Mouse (Mus musculus) forebrain, embryonic 13.5 days (tissue): ENCODE measurements at regions not wholly inside any gene's neighbourhood (a gene's known extent, or its start where the extent isn't known, plus 50 kb on each side); places are given as distances from the start of the nearest gene placed in this dataset.
A peak's percentile ranks its signal among the peaks of the same experiment; 100 is the strongest.

Experiments used
- ATAC-seq: fragments of 200-750 bp; cut with Nextera tagmentation; 2 replicates; pipeline ENCODE4 v1.8.0; 2017
- H3K27ac ChIP-seq: fragments of 300-500 bp; sonication (generic); 2 replicates; pipeline ENCODE4 v1.5.1; 2015; ENCODE audit warnings: inconsistent platforms, mild to moderate bottlenecking, moderate library complexity
- H3K27me3 ChIP-seq: fragments of 300-500 bp; sonication (generic); 2 replicates; pipeline ENCODE4 v1.6.1; 2015; ENCODE audit warnings: mild to moderate bottlenecking, inconsistent platforms
- H3K36me3 ChIP-seq: fragments of 300-500 bp; sonication (generic); 2 replicates; pipeline ENCODE4 v1.6.1; 2015; ENCODE audit warnings: mild to moderate bottlenecking, inconsistent platforms; ENCODE audit not compliant: poor library complexity, severe bottlenecking
- H3K4me1 ChIP-seq: fragments of 300-500 bp; sonication (generic); 2 replicates; pipeline ENCODE4 v1.6.1; 2015; ENCODE audit warnings: inconsistent platforms
- H3K4me2 ChIP-seq: fragments of 300-500 bp; sonication (generic); 2 replicates; pipeline ENCODE4 v1.6.1; 2015; ENCODE audit warnings: inconsistent platforms, mild to moderate bottlenecking, moderate library complexity
- H3K4me3 ChIP-seq: fragments of 300-500 bp; sonication (generic); 2 replicates; pipeline ENCODE4 v1.5.1; 2015; ENCODE audit warnings: mild to moderate bottlenecking, inconsistent platforms
- H3K9ac ChIP-seq: fragments of 300-500 bp; sonication (generic); 2 replicates; pipeline ENCODE4 v1.6.1; 2015; ENCODE audit warnings: mild to moderate bottlenecking, inconsistent platforms
- H3K9me3 ChIP-seq: fragments of 300-500 bp; sonication (generic); replicated peaks from 2 replicates; pipeline ENCODE4 v1.6.1; 2016; ENCODE audit warnings: inconsistent platforms
- WGBS: fragments of 180-500 bp; shearing (Covaris S2); methylation state at CpG from one replicate; pipeline ENCODE4 v1.1.7; 2015; 5-methylcytosine and 5-hydroxymethylcytosine counted together

DNA sequence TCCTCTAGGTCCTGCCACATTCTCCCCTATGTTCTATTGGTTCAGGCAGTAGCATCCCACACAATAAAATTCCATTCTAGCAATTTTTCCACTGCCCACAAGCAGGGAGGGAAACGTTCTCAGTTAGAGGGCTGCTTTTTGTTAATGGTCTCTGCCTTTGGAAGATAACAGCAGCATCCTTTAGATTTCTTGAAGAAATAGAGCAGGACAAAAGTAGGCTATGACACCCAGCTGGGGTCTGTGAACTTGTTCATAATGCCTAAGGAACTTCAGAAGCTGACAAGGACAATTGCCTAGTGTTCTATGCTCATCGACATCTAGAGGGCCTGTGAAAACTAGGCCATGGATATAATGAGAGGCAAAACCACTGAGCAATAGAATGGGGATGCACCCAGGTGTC lies 174.2 kb upstream of the Ercc4 start:
- Histone ChIP-seq H3K4me3 (no peak overlapping the region), H3K9me3 (no peaks in the 10 kb centered on the region), H3K4me1 (no peaks in the 10 kb centered on the region), H3K27me3 (no peaks in the 10 kb centered on the region), H3K36me3 (no peaks in the 10 kb centered on the region), H3K9ac (no peak overlapping the region), H3K4me2 (no peak overlapping the region), H3K27ac (no peak overlapping the region)
- no peak for ATAC-seq
- 57% methylated on average over 2 of the region's 2 CpGs for WGBS

- 90% methylated on average over 2 of the region's 2 CpGs for WGBS
- no peaks in the 10 kb centered on the region for H3K27me3 ChIP-seq
- no peaks in the 10 kb centered on the region for H3K4me1 ChIP-seq
- no peaks in the 10 kb centered on the region for H3K36me3 ChIP-seq
- H3K9me3 ChIP-seq: no peaks in the 10 kb centered on the region
- H3K4me3 ChIP-seq: no peak overlapping the region
- H3K4me2 ChIP-seq: no peak overlapping the region
- H3K9ac ChIP-seq: no peak overlapping the region
- no peak for ATAC-seq
- H3K27ac ChIP-seq: no peak overlapping the region
Observed at GRCm38 (mm10) chr16:12936571-12936970, 172.9 kb upstream of the Ercc4 start.

- no peak for ATAC-seq
- no peak overlapping the region for H3K27ac ChIP-seq
- no peak overlapping the region for H3K9ac ChIP-seq
- no peaks in the 10 kb centered on the region for H3K27me3 ChIP-seq
- 81% methylated on average over 2 of the region's 2 CpGs for WGBS
- H3K4me2 ChIP-seq: no peak overlapping the region
- no peak overlapping the region for H3K4me3 ChIP-seq
- no peaks in the 10 kb centered on the region for H3K4me1 ChIP-seq
- H3K9me3 ChIP-seq: no peaks in the 10 kb centered on the region
- H3K36me3 ChIP-seq: no peaks in the 10 kb centered on the region
Observed at GRCm38 (mm10) chr16:12938563-12938962, 170.9 kb upstream of the Ercc4 start.

DNA sequence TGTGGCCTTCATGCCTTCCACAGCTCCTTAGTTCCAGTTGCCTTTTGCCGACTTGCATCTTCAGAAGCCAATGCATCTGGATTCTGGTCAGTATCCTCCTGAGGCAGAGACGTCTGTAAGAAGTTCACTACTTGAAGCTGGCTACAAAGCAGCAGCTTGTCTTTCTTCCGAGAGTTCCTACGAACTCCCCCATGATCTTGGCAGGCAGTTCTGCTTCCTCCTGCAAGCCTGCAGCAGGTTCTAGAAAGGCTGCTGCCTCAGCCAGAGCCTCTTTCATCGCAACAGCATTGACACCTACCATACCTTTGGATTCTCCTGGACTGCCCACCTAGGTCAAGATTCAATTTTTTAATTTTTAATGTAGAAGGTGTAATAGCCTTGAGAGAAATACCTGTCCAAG lies 158.3 kb upstream of the Ercc4 start:
- Histone ChIP-seq H3K4me1 (no peaks in the 10 kb centered on the region), H3K27ac (no peak overlapping the region), H3K9me3 (no peaks in the 10 kb centered on the region), H3K27me3 (no peaks in the 10 kb centered on the region), H3K9ac (no peak overlapping the region), H3K36me3 (no peaks in the 10 kb centered on the region), H3K4me3 (no peak overlapping the region), H3K4me2 (no peak overlapping the region)
- no peak for ATAC-seq
- WGBS: 94% methylated on average over 5 of the region's 5 CpGs

DNA sequence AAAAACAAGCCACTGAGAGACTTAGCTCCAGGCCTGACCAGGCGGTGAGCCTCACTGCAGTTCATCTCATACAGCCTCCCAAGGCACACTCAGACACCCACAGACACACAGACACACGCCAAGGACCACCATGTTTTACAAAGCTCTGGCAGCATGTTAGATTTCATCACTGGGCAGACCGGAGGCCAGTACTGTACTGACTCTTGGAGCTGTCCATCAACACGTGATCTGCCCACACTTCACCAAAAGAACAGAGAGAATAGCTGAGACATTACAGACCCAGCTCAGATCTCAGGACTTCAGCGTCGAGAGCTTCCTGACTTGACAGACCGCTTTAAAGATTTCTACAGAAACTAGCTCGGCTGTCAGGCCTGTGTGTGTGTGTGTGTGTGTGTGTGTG lies 155.5 kb upstream of the Ercc4 start:
- H3K27ac ChIP-seq: no peak overlapping the region
- no peaks in the 10 kb centered on the region for H3K9me3 ChIP-seq
- 81% methylated on average over 8 of the region's 8 CpGs for WGBS
- H3K27me3 ChIP-seq: no peaks in the 10 kb centered on the region
- H3K4me3 ChIP-seq: no peak overlapping the region
- H3K4me2 ChIP-seq: no peak overlapping the region
- no peaks in the 10 kb centered on the region for H3K4me1 ChIP-seq
- no peak overlapping the region for H3K9ac ChIP-seq
- no peak for ATAC-seq
- no peaks in the 10 kb centered on the region for H3K36me3 ChIP-seq

DNA sequence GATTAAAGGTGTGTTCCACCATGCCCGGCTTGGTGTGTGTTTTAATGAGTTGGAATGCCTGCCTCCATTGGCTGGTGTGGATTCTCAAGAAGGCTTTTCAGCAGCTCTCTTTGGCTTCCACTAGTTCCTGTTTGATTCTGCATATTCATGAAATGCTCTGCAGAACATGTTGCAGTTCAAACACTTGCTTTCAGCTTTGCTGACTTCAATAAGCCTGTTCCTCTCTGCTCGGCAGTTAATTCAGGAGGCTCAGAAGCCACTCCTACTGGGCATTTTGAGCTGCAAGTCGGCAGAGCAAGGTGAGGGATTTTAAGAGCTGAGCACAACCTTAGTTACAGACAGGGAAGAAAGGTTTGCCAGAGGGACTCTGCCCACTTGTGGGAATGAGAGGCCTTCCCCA lies 153.1 kb upstream of the Ercc4 start:
- Histone ChIP-seq H3K9me3 (no peaks in the 10 kb centered on the region), H3K27ac (no peak overlapping the region), H3K4me2 (no peak overlapping the region), H3K4me3 (no peak overlapping the region), H3K9ac (no peak overlapping the region), H3K27me3 (no peaks in the 10 kb centered on the region), H3K4me1 (no peaks in the 10 kb centered on the region), H3K36me3 (no peaks in the 10 kb centered on the region)
- 50% methylated on average over 3 of the region's 3 CpGs for WGBS
- ATAC-seq: no peak

DNA sequence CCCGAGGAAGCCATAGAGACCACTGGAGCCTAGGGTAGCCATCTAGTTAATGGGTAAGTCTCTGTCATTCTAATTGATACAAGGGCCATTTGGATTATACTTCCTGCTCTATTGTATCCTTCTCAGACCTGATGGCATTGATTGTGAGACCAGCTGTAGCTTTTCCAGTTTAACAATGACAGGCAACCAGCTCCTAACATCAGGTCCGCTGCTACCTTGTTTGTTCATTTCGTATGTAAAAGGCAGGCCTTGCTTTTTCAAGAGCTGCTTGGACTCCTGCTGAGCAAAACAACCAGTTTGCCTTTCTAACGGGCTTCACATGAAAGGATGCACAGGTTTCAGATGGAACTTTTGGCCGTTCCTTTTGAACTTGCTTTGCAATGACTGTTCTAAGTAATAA lies 148.6 kb upstream of the Ercc4 start:
- no peaks in the 10 kb centered on the region for H3K36me3 ChIP-seq
- ATAC-seq: no peak
- no peak overlapping the region for H3K9ac ChIP-seq
- H3K9me3 ChIP-seq: no peaks in the 10 kb centered on the region
- H3K4me3 ChIP-seq: no peak overlapping the region
- H3K27ac ChIP-seq: no peak overlapping the region
- H3K4me1 ChIP-seq: no peaks in the 10 kb centered on the region
- WGBS: 19% methylated on average over 5 of the region's 5 CpGs
- H3K4me2 ChIP-seq: no peak overlapping the region
- no peaks in the 10 kb centered on the region for H3K27me3 ChIP-seq

GRCm38 (mm10) chr16:12982681-12983080 lies 126.8 kb upstream of the Ercc4 start:
- Histone ChIP-seq H3K27me3 (no peaks in the 10 kb centered on the region), H3K36me3 (no peaks in the 10 kb centered on the region), H3K9me3 (no peaks in the 10 kb centered on the region), H3K9ac (no peak overlapping the region), H3K4me1 (no peaks in the 10 kb centered on the region), H3K4me3 (no peak overlapping the region), H3K27ac (no peak overlapping the region), H3K4me2 (no peak overlapping the region)
- 86% methylated on average over 1 of the region's 1 CpGs for WGBS
- ATAC-seq: no peak

DNA sequence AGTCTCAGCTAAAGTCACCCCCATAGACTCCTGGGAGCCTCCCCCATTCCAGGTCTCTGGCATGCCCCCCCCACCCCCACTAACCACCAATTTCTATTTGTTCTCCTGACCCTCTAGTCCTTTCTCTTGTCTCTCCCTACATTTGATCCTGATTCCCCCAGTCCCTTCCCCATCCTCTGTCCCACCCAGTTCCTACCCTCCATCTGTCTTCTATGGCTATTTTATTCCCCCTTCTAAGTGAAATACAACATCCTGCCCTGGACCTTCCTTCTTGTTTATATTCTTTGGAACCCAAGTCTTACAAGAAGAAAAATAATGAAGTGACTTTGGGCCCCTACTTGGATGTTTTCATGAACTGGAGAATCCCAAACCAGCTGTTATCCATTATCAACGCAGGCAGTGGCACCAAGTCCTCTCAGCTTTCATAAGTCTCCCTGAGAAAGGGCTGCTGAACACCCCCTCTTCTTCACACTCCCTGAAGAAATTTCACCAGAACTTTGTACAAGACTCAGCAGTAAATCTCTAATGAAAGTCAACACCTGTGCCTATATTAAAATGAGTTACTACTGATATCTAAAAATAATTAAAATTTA lies 108.1 kb upstream of the Ercc4 start:
- ATAC-seq: no peak
- no peak overlapping the region for H3K4me2 ChIP-seq
- H3K4me3 ChIP-seq: no peak overlapping the region
- H3K4me1 ChIP-seq: no peaks in the 10 kb centered on the region
- no peaks in the 10 kb centered on the region for H3K36me3 ChIP-seq
- 79% methylated on average over 1 of the region's 1 CpGs for WGBS
- no peaks in the 10 kb centered on the region for H3K9me3 ChIP-seq
- no peaks in the 10 kb centered on the region for H3K27me3 ChIP-seq
- no peak overlapping the region for H3K27ac ChIP-seq
- no peak overlapping the region for H3K9ac ChIP-seq

GRCm38 (mm10) chr16:13012863-13013262 lies 96.6 kb upstream of the Ercc4 start:
- no peaks in the 10 kb centered on the region for H3K27me3 ChIP-seq
- H3K4me2 ChIP-seq: no peak overlapping the region
- H3K36me3 ChIP-seq: no peaks in the 10 kb centered on the region
- H3K4me3 ChIP-seq: no peak overlapping the region
- H3K9ac ChIP-seq: no peak overlapping the region
- 87% methylated on average over 5 of the region's 5 CpGs for WGBS
- H3K9me3 ChIP-seq: no peaks in the 10 kb centered on the region
- no peak overlapping the region for H3K27ac ChIP-seq
- no peak for ATAC-seq
- H3K4me1 ChIP-seq: 0 out of 2 replicates have a peak, but pooled peaks cover 6% of the 10 kb centered on the region

GRCm38 (mm10) chr16:13013891-13014644 lies 95.4 kb upstream of the Ercc4 start:
- Histone ChIP-seq H3K4me1 (0 out of 2 replicates have a peak, but pooled peaks cover 6% of the 10 kb centered on the region), H3K9ac (no peak overlapping the region), H3K27me3 (no peaks in the 10 kb centered on the region), H3K4me2 (no peak overlapping the region), H3K27ac (no peak overlapping the region), H3K36me3 (no peaks in the 10 kb centered on the region), H3K4me3 (no peak overlapping the region), H3K9me3 (no peaks in the 10 kb centered on the region)
- WGBS: 45% methylated on average over 10 of the region's 10 CpGs
- ATAC-seq: no peak

DNA sequence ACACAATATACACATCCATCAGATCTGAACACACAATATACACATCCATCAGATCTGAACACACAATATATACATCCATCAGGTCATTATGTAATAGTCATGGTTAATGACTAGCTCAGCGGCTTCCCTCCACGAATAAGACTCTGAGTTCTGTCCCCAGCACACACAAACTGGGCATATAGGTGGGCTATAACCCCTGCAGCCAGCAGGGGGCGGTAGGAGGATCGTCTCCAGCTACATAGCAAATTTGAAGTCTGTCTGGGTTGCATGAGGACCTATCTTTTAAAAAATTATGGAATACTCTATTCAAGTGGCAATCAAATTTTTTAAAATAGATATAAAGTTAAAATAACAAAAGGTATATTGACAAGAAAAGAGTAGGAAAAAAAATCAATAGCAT lies 86.6 kb upstream of the Ercc4 start:
- 50% methylated on average over 4 of the region's 4 CpGs for WGBS
- H3K9ac ChIP-seq: no peak overlapping the region
- H3K4me3 ChIP-seq: no peak overlapping the region
- no peak overlapping the region for H3K4me2 ChIP-seq
- H3K27ac ChIP-seq: no peak overlapping the region
- H3K27me3 ChIP-seq: peaks cover 2% of the 10 kb centered on the region; the same call in 1 of the 2 replicates
- H3K36me3 ChIP-seq: no peaks in the 10 kb centered on the region
- H3K4me1 ChIP-seq: no peaks in the 10 kb centered on the region
- no peak for ATAC-seq
- H3K9me3 ChIP-seq: no peaks in the 10 kb centered on the region

DNA sequence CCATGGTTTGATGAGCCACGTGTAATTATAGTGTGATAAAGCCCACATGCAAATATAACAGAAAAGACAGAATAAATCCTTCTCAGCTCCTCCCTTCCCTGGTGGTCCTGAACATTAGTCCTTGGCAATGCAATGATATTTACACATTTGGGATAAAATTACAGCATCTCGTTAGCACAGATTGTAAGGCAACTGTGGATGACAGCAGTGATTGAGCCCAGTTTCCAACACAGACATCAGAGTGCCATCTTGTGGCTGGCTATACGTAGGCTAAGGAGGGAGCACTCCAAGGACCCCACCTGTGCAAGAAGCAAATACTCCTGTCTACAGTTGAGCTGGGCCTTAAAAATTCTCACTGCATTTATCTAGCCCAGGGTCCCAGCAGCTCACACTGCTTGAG lies 84.1 kb upstream of the Ercc4 start:
- Histone ChIP-seq H3K36me3 (no peaks in the 10 kb centered on the region), H3K4me3 (no peak overlapping the region), H3K27ac (no peak overlapping the region; the same call in 1 of the 2 replicates), H3K27me3 (peaks cover 2% of the 10 kb centered on the region; the same call in 1 of the 2 replicates), H3K9ac (no peak overlapping the region), H3K9me3 (no peaks in the 10 kb centered on the region), H3K4me1 (no peaks in the 10 kb centered on the region), H3K4me2 (no peak overlapping the region)
- WGBS: 33% methylated on average over 3 of the region's 3 CpGs
- ATAC-seq: peak; percentile 89
